Mouse (Mus musculus) common myeloid progenitor, adult 5-6 weeks (primary cell): ENCODE results near the gene Nrip2. TPM values are rescaled to one million over a fixed set of nuclear protein-coding genes. Genes with fewer than 3 reads are reported as not detected.

ENCODE experiments used
- ATAC-seq: replicated peaks from 2 replicates; pipeline ENCODE4 v1.8.0; 2016; ENCODE audit warnings: low read depth, mild to moderate bottlenecking, moderate TSS enrichment, inconsistent platforms; ENCODE audit not compliant: poor library complexity, severe bottlenecking
- total RNA-seq: library from RNA; stranded (forward); fragments of 200-1000, 187-1606 nt; gene quantifications from 2 replicates; pipeline ENCODE4 v1.2.3, GENCODE M21; 2017

The Nrip2 gene
- total RNA-seq, 1 experiment from 2014 or later = under 0.01 TPM

DNA sequence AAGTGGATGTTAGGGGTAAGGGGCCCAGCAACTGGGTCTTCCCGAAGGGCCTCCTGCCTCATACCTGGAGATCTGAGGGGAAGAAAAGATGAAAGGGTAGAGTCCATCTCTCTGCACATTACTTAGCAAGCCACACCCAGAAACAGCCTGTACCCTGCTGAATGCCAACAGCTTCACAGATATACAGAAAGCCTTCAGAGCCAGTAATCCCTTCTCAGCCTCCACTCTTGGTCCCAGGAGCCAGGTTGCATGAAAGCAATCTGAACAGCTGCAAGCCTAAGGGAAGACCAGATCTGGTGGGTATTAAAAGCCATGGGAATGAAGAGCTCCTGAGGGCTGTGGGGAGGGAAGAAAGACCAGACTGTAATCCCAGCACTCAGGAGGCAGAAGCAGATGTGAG lies 9.9 kb upstream of the Nrip2 start:
- no peak for ATAC-seq

DNA sequence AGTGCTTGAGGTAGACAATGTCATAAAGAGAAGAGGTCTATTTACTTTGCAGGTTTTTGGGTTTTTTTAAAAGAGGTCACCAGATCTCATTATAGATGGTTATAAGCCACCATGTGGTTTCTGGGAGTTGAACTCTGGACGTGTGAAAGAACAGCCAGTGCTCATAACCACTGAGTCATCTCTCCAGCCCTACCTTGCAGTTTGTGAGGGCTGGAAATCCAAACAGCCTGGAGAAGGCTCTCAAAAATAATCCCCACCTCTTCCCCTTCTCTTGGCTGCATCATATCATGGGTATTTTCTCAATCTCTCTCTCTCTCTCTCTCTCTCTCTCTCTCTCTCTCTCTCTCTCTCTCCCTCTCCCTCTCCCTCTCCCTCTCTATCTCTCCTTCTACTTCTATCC lies 8.4 kb upstream of the Nrip2 start:
- ATAC-seq = no peak

DNA sequence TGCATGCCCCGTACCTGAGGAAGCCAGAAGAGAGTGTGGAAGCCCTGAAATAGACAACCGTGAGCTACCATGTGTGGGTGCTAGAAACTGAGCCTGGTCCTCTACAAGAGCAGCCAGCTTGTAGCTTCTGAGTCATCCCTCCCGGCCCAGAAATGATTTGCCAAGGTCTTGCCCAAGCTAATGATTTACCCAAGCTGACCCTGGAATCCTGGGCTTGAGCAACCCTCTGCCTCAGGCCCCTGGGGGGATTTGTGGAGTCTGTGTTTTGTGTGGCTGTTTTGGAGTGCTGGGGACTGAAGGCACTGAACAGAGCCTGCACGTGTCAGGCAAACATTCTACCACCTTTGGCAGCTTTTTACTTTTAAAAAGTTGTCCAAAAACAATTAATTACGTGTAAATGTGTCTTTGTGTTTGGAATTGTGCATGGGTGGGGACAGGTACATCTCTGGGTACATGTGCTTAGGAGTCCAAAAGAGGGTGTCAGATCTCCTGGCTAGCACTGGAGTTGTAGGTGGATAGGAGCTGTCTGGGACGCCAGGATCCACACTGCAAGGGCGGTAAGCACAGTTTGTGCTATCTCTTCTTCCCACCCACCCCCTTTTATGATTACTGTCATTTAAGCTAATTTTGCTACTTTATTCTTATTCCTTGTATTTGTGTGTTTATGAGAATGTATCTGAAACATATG lies 1.4 kb upstream of the Nrip2 start:
- ATAC-seq = no peak

DNA sequence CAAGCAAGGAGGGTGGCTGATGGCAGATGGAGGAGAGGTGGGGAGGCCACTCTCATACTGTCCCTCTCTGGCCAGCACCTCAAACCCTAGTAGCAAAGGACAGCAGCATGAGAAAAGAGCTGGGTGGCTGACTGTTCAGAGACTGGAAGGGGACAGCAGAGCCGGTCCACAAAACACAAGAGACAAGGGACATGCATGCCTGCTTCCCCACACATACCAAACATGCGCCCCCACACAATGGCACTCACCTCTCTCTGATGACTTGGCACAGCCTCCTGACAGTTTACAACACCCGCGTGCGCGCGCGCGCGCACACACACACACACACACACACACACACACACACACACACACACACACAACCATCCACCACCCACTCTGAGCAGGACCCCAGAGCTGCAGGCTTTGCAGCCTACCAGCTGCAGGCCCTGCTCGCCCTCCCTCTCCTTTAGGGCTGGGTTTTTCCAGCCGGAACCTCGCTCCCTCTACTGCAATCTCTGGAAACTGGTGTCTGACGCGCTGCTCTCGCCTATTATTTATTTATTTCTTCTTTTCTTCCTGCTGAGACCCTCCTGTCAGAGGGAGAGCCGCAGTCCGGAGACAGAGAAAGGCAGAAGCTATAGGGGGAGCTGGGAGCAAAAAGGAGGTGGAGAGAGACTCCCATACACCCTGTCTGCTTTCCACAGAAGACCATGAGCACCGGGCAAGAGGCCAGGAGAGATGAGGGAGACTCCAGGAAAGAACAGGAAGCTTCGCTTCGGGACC lies 507 bp downstream of the Nrip2 start:
- no peak for ATAC-seq

DNA sequence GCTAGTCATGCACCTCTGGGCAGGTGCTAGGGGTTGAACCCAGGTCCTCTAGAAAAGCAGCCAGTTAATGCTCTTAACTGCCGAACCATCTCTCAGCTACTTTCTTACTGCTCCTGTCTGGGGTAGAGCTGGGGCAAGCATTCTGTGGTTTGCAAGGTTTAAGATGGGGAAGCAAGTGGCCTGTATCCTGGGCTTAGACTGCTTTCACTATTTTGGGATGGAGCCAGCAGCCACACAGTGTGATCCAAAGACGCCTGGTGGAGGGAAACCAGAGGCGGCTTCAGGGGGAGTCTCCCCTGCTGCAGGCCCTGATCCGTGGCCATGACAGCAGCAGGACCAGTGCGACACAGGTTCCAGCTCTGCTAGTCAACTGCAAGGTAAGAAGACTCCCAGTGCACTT lies 5.6 kb downstream of the Nrip2 start:
- peak; percentile 50 for ATAC-seq

DNA sequence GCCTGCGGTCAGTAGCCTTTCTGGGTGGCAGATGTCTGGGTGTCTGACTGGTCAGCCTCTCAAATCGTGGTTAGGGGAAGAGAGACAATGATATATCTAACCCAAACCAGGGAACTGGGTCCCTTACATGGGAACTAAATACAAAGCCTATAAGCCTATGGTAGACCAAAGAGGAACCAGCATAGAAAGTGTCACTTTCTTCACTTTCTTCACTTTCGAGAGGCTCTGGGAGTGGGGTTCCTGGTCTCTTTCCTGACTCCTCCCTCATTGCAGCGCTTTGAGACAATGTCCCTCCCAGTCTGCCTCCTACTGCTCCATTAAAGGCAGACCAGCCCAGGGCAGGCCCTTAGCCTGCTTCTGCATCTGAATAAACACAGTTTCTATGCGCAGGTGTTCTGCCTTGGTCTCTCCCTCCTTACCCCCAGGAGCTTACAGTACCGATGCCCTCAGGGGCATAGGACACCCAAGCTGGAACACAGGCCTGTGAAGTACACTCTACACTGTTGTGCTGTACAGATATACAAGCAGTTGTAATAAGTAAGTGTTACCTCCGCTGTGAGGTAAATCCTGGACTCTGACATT lies 9.5 kb downstream of the Nrip2 start:
- ATAC-seq = peak; percentile 42

DNA sequence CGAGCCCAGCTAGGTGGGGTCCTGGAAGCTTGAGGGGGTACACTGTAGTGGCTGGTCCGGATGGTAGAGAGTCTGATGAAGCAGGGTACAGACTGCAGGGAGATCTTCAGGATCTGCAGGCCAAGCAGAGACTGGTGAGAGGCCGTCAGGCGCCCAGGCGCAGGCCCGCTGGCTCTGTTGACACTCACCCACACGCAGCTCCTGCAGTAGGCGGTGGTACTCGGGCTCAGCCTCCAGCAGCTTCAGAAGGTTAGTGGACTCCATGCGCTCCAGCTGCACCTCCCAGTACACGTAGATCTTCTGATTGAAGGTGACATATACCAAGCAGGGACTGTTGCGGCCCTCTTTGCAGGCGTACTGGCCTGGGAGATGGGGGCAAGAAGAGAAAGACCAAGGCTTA lies 11.2 kb downstream of the Nrip2 start:
- ATAC-seq = no peak

DNA sequence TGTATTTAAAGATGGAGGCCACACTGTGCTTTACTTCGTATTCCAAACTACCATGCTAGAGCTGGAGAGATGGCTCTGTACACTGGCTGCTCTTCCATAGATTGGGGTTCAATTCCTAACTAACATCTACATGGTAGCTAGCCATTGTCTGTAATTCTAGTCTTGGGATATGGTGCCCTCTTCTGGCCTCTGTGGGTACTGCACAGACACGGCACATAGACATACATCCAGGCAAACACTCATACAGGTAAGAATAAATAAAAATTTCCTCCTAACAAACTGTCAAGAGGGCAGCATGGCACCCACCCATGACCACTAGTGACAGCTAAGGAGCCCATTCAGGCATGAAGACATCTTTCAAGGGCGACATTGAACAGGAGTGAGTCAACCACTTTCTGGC lies 12.0 kb downstream of the Nrip2 start:
- ATAC-seq = peak; percentile 80

DNA sequence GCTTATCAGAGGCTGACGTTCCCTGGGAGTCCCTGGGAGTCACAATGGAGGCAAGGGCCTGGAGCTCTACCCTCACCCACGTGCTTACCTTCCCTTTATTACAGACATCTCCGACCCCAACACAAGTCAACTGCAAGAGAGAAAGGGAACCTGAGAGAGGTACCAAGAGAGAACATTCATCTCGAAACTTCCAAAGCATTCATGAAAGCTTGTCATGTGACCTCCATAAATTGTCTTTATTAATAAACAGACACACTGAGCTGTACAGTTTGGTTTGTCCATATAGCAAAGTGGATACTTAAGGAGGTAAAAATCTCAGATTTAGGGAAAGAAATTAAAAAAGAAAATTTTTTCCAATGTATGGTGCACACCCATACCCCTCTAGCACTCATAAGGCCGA lies 17.1 kb downstream of the Nrip2 start:
- ATAC-seq = no peak

DNA sequence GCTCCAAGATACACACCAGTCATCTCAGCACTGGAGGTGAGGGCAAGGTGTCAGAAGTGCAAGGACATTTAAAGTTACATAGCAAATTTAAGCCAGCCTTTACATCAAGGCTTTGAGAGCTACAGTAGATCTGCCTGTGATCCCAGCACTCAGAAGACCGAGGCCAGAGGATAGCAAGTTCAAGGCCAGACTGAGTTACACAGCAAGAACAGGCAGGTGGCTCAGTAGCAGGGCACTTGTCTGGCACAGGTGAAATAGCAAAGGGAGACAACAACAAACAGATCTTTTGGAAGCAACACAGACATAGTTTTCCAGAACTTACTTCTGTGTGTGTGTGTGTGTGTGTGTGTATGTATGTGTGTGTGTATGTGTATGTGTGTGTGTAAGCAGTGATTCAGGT lies 19.0 kb downstream of the Nrip2 start:
- ATAC-seq = no peak

DNA sequence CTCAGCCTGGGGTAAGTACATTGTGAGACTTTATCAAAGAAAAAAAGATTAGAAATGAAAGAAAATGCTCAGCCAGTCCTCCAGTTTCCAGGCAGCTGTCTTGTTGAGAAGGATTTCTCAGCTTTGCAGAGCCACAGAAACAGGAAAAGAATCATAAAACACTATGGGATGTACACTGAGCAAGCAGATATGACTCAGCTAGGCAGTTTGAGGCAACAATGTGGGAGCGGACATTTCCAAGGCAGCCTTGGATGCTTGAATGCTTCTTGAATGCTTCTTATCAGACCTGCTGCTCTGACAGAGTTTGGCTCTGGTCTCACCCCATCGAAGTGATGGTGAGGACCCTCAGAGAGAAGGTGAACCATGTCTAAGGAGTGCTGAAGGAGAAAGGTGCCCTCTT lies 21.9 kb downstream of the Nrip2 start:
- no peak for ATAC-seq

DNA sequence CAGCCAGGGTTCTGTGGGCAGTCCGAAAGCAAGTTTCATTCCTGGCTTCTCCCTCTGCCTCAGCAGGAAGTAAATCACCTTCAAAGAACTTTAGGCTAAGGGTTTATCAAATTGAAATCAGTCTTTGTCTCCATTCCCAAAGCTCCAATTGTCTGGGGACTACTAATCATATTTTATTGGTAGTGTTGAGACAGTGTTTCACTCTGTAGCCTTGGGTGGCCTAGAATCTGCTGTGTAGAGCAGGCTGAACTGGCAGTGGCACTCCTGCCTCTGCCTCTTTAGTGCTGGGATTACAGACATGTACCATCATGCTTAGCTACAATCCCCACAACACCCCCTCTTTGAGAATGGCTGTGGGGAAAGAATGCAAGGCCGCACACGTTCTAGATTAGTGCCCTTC lies 22.4 kb downstream of the Nrip2 start:
- no peak for ATAC-seq

DNA sequence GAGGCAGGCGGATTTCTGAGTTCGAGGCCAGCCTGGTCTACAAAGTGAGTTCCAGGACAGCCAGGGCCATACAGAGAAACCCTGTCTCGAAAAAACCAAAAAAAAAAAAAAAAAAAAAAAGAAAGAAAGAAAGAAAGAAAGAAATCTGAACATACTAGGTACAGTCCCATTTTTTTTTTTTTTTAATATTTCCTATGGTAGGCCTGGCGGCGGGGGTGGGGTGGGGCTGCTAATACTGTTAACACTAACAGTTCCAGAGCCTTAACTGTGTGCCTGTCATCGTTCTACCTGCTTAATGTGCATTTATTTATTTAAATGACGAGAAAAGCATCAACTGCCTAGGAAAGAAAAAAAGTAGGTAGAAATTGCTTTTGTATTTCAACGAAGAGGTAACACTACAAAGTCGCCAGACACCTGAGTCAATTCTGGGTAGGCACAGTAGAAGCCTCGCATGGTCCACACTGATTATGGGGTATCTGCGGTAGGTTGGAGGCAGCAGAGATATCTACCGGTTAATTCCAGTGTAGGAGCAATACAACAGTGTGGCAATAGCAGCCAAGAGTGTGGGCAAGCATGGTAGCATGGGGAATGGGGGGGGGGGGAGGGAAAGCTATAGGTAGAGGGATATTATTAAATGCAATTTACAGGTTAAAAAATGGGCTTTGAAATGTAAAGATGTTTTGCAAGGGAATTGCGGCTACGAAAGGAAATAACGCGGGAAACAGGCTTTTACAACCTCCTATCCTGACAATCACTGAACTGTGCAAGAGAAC lies 24.6 kb downstream of the Nrip2 start:
- ATAC-seq = peak; percentile 33; the same call in 1 of the 2 replicates

DNA sequence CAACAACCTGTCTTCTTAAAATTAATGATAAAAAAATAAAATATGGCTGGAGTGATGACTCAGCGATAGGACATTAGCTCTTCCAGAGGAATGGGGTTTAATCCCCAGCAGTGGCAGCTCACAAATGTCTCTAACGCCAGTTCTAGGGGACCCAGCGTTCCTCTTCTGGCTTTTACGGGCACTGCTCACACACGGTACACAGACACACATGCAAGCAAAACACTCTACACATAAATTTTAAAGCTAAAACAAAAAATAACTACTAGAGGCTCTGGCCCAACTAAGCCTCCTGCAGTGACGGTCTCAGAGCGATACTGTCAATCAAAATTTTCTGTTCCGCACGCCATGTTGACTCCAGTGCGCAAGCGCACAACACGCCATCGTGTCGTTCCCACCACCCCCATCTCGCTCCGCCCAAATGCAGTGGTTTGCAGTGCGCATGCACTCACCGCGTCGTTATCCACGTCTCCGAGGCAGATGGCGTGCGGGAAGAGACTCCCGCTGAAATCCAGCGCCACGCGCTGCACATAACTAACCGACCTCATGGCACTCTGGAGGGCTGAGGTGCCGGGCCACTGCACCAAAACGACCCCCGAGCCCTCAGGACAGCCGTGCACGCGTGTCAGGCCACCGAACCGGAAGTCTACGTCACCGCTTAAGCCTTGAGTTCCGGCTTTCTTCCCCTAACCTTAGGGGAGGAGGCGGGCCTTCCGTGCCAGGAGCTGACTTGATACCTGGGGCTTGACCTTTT lies 25.3 kb downstream of the Nrip2 start, which contains the start of gene Itfg2:
Gene Itfg2, minus strand, starts transcription at position 663 of the 751 bp plus-strand sequence.
- ATAC-seq = peak; percentile 93

DNA sequence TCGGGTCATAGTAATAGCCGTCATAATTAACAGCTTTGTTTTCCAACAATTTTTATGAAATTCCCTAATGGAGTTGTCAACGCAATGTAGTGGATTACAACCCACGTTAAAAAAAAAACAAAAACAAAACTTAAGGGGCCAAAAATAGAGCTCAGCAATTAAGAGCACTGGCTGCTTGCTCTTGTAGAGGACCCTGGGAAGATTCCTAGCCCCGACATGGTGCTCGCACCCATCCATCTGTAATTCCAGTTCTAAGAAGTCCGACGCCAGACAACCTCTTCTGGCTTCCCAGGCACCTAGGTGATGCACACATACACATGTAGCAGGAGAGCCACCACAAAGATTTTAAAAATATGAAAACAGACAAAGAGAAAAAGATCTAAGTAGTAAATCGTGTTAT lies 25.9 kb downstream of the Nrip2 start:
- ATAC-seq = no peak

DNA sequence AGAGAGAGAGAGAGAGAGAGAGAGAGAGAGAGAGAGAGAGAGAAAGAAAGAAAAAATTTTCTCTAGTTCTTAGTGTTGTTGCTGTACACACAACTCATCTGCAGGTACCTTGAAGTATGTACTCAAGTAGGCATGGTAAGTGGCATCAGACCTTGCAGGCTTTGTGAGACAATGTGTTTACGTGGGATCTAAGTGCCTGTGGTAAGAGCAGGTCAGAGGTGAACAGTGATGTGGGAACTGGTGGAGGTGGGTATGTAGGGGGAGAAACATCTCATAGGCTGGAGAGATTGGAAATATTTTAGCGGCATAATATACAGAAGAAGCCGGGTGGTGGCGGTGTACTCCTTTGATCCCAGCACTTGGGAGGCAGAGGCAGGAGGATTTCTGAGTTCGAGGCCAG lies 28.5 kb downstream of the Nrip2 start:
- ATAC-seq = no peak

DNA sequence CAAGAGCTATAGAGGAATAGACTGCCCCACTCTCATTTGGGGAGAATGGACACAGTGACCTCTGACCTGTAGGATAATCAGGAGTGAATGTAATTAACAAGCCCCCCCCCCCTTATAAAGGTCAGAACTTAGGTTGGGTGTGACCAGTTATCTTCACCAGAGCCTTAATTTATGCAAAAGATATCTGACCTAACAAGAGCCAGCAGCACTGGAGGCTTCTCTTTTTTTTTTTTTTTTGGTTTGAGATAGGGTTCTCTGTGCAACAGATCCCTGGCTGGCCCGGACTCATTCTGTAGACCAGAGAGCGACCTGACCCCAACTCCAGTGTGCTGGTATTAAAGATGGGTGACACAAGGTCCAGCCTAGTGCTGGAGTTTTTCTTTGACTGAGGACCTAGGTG lies 30.2 kb downstream of the Nrip2 start:
- no peak for ATAC-seq

DNA sequence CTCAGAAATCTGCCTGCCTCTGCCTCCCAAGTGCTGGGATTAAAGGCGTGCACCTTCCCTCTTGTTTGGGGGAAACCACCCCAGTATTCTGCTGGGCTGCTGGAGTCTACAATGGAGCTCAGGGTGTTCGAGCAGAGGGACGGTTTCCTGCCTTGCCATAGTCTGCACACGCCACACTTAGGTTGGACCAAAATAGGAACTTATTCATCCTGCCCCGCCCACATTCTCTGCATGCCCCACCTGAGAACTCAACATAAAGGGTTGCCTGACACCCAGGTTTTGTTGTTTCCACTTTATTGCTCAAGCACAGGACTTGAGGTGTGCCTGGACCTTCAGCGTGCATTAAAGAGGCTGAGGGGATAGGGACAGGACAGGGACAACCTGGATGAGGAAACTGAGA lies 30.7 kb downstream of the Nrip2 start:
- ATAC-seq = no peak

DNA sequence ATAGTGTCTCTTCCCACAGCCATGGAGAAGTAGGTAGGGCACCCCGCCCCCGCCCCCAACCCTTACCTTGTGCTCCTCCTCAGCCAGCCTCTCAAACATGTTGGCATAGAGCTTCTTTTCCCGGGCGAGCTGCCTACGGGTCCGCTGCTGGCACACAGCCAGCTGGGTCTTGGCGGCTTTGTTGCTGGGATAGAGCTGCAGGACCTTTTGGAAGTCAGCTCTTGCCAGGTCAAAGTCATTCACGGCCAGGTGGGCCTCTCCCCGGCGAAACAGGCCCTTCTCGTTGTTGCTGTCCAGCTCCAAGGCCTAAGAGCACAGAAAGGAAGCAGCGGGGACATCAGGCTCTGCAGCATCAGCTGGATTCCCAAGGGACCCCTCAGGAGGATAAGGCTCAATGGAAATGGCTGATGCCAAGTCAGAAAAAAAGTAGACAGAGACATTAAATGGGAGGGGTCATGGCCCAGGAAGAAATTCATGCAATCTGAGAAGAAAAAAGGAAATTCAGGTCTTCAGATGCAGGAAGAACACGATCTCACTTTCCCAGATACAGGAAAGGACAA lies 33.3 kb downstream of the Nrip2 start:
- ATAC-seq = no peak

DNA sequence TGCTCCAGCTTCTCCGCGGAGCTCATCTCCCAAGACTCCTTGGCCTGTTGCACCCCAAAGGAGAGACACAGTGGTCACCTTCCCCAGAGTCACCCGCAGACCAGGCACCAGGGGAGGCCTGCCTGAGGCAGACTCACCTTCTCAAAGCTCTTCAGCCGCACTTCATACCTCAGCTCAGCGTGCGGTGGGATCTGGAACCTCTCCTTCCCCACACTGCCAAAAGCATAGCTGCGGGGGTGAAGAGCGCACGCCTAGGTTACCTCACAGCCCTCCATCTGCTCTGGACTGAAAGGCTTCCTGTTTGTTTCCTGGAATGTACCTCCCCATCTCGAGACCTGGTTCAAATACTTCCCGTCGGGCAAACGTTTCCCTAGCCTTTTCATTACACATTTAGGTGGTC lies 34.5 kb downstream of the Nrip2 start:
- ATAC-seq = no peak
